Mouse (Mus musculus) monocyte, adult 5-6 weeks (primary cell): ENCODE measurements around the gene Zfp710. TPM values are rescaled to one million over a fixed set of nuclear protein-coding genes. Genes with fewer than 3 reads are reported as not detected.
"Not testable (repeated sequence)": the region's sequence is repeated elsewhere in the genome, so short reads cannot be mapped to it uniquely, and the experiment has no call there.

Source experiments
- ATAC-seq: fragments of 153-309, 156-312 bp; replicated peaks from 2 replicates; pipeline ENCODE4 v1.8.0; 2017; ENCODE audit warnings: mild to moderate bottlenecking; ENCODE audit not compliant: low TSS enrichment, insufficient number of reproducible peaks, severe bottlenecking, poor library complexity, low FRiP score
- total RNA-seq: library from RNA; stranded (forward); fragments of 200-1000, 200-491, 200-594 nt; gene quantifications from 3 replicates; pipeline ENCODE4 v1.2.3, GENCODE M21; 2017

Zfp710 gene
- total RNA-seq, 1 experiment from 2014 or later, result 55.9 TPM

GRCm38 (mm10) chr7:80050382-80050781 lies 25.8 kb downstream of the Zfp710 start:
- ATAC-seq, result not testable (repeated sequence)

DNA sequence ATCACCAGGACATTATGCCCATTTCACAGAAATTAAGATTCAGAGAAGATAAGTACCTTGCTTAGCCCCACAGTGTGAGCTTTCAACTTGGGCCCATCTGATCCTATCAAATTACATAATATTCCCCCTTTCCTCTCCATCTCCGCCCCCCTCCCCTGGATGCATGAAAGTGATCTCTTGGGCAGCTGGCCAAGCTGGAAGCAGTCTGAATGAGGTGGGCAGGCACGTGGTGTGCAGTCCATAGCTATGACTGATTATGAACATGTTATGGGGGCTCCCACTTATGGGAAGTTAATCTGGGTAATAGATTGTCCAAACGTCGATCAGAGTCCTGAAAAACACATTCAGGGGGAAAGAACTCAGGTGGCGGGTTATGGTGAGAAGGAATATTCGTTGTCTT lies 27.2 kb downstream of the Zfp710 start:
- no peak for ATAC-seq

- no peak for ATAC-seq
Observed at GRCm38 (mm10) chr7:80052261-80052660, 27.6 kb downstream of the Zfp710 start.

DNA sequence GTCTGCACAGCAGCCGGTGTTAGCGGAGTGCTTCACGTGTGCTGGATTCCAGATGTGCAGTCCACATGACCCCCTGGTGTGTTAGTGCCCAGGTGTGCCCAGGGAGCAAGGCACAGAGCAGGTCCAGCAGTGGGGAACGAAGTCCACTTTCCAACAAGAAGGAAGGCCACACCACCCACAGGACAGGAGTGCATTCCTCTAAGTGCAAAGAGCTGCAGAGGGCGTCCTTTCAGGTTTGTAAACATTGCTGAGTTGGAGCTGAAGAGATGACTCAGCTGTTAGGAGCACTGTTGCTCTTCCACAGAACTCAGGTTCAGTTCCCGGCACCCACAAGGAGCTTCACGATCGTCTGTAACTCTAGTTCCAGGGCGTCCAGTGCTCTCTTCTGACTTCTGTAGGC lies 28.5 kb downstream of the Zfp710 start:
- no peak for ATAC-seq

DNA sequence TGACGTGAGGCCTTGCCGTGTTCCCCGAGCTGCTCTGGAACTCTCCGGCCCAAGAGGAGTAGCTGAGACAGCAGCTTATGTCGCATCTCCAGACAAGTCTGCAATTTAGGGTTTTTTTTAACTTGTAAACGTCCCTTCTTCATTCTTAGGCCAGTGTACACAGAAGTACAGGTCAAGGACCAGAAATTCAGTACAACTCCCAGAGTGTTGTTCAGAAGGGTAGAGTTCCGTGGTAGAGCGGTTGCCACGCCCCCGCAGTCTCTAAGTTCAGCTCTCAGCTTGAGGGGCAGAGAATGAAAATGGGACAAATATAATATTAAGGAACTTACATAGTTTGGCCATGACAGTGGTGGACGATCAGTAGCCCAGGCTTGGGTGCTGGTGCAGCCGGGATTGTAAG lies 31.2 kb downstream of the Zfp710 start:
- no peak for ATAC-seq

GRCm38 (mm10) chr7:80057002-80057691 lies 32.5 kb downstream of the Zfp710 start:
- peak; percentile 37; the same call in 1 of the 2 replicates for ATAC-seq

- no peak for ATAC-seq
Observed at GRCm38 (mm10) chr7:80057781-80058180, 33.2 kb downstream of the Zfp710 start.

DNA sequence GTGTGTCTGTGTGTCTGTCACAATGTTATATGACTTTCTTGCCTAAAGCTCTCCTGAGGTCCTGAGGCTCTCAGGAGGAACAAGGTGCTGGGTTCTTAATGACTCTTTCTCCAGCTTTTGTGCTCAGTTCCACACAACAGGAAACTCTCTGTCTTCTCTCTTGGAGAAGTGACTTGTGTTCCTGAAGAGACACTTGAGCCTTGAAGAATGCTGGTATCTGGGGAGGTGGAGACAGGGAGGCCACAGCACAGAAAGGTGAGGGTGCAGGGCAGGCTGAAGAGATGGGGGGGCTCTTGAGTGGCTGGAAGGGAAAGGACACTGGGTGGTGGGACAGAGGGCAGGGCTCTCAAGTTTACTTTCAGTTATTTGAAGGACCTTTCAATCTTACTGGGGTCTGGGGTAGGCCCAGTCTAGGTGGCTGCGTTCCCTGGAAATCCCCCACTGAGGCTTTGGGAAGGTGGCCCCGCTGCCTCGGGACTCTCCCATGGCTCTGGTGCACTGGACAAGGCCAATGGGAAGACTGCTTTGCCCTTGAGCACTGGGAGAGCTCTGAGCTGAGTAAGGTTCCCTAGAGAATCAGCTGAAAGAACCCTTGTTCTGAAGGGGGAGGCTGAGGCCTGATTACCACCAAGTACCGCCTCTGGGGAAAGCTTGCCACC lies 33.9 kb downstream of the Zfp710 start:
- ATAC-seq, result no peak

GRCm38 (mm10) chr7:80059064-80059838 lies 34.6 kb downstream of the Zfp710 start:
- ATAC-seq, result no peak

DNA sequence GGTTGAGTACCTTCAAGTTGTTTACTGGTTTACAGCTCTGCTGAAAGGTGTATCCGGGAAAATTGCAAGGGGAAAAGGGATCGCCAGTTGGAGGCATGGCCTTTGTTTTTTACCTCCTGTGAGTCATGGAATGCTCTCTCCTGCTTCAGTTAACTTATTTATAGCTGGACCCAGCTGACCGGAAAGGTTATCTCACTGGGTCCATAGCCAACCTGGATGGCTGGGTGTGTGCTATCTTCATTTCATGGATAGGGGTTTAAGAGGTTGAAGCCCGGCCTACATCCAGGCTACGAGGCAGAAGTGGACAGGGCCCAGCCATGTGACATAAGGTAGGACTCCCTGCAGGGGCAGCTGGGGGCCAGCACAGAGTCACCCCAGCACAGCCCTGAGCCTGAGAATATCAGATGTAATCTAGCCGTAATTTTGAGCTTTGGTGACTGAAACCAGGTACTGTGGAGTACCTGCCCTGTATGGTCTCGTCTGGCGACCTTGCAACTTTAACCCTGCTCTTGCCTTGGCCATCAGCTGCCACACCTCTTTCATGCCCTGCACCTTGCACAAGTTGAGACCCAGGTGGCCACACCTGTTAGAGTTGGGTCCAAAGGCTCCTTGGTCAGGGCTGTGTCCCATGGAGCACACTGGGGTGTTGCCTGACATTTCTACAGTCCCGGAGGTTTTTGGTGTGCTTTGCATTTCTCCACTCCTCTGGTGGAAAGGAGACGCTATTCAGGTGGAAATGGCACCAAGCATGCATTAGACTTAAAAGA lies 35.6 kb downstream of the Zfp710 start:
- no peak for ATAC-seq

DNA sequence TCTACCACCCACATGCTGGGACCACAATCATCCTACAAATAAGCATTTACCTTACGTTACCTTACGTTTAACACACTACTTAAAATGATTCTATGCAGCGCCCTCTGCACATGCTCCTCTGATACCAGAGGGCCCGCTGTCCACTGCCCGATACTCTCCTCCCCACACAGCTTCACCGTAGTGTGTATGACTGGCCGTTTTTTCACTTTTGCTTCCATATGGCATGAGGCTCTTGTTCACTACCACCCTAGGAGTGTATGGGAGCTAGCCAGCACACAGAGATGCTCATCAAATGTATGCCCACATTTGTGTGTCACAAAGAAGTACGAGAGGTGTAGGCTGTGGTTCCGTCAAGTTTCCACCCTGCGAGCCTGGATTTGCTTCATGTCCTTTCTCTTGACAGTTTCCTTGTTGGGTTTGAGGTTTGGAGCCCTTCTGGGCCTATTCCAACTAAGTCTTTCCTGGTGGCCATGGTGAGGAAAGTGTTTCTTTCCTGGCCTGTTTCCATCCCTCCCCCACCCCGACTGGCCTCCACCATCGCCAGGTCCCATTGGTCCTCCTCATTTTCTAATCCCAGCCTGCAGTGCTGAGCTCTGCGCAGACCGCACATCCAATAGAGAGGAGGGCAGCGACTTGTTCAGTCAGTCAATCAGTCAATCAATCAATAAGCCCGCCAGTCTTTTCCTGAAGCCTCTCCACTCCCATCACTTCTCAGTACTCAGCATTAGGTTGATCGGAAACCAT lies 37.6 kb downstream of the Zfp710 start:
- ATAC-seq, result no peak

GRCm38 (mm10) chr7:80063244-80063643 lies 38.6 kb downstream of the Zfp710 start:
- no peak for ATAC-seq

DNA sequence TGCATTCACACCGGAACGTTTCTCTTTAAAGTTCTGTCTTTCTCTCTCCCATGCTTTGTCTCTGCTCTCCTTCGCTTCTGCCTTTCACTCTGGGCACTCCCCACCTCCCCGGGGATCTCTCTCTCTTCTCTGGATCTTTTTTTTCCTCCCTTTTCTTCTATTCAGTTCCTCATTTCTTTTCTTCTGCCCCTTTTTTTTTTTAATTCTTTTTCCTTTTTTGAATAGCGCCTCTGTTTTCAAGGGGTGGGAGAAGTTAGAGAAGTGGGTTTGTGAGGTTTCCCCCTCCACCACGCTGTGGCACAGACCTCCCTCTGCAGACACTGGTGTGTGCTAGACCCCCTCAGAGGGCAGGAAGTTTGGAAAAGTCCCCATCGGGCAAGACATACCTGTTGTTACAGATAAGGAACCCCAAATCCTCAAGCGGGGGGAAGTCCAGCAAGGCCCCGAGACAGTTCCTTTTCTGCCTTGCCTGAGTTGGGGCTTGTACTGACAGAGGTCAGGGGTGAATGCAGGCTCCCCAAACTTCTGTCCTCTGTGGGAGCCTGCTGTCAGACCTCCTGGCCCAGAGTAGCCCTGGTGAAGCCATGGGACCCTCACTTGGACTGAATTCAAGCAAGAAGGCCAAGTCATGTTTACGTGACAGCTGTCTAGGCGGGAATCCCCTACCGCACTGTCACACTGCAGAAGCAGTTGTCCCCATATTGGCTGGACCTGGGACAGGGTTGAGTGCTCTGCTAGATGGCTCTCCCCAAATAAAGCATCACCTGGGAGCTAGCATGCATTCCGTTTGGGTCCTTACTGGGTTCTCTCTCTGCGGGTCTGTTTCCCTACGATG lies 39.5 kb downstream of the Zfp710 start:
- ATAC-seq, result no peak

DNA sequence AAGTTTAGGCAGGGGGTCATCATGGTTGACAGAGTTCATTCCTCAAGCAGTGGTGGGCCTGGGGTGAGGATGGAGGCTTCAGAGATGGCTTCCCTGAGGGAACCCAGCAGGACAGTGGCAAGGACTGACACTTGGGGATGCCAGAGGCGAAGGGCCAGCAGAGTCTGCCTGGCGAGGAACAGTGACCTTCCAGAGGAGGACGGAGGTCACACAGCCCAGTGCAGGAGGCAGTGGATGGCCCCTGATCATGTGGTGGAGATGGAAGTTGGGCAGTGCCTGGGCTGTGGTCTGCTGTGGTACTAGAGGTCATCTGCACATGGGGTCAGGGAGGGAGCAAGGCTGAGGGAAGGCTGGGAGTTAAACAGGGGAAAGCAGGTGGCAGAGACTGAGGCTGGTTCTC lies 40.6 kb downstream of the Zfp710 start:
- ATAC-seq, result no peak

DNA sequence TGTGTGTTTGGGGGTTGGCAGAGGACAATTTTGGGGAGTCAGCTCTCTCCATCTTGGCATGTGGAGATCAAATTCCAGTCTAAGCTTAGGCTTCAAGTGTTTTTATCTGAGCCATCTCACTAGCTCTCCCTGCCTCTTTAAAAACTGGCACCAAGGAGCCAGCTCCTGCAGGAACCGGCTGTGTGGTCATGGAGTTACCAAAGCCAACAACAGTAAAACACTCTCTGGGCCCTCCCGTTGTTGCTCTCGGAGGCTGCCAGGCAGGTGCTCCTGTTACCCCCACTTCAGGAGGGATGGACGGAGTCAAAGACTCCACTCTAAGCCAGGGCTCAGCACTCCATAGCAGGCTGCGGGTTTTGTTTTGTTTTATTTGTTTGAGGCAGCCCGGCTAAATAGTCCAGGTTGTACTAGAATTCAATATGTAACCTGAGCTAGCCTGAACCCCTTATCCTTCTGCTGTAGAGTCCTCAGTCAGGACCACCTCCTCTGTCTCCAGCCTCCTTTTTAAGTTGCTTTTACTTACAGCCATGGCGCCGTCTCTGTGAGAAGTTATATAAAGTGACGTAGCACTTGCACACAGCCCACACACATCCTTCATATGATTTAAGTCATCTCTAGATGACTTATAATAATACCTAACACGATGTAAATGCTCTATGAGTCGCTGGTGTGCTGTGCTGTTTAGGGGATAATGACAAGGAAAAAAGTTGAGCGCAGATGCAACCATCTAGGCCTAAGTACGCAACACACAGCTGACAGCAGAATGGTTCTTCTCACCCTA lies 42.3 kb downstream of the Zfp710 start:
- ATAC-seq, result no peak

DNA sequence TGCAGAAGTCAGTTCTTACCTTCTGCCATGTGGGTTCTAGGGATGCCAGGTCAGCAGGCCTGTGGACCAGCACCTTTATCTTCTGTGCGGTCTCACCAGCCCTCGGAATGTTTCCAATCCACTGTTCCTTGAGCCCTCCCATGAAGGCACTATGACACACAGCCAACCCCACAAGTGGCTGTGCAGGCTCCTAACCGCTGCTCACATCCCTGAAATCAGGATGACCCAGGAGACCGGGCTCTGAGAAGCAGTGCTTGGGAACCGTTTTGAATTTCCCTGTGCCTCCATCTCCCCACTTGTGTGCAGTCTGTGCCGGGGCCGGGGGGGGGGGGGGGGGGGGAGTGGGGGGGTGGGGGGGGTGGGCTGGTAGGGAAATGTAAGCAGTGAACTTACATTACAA lies 43.7 kb downstream of the Zfp710 start:
- no peak for ATAC-seq
